Mouse (Mus musculus) bone marrow macrophage, adult 2 months (primary cell): ENCODE results near the gene Olfr1445. TPM values are rescaled to one million over a fixed set of nuclear protein-coding genes. Genes with fewer than 3 reads are reported as not detected.

Source experiments
- H3K27ac ChIP-seq: 2 replicates; pipeline ENCODE4 v1.5.1; 2012; ENCODE audit warnings: low read depth, low read length; ENCODE audit not compliant: insufficient read depth
- H3K4me1 ChIP-seq: 2 replicates; pipeline ENCODE4 v1.6.1; 2012; ENCODE audit warnings: low read length; ENCODE audit not compliant: control insufficient read depth, insufficient read depth
- H3K4me3 ChIP-seq: 2 replicates; pipeline ENCODE4 v1.5.1; 2012; ENCODE audit warnings: mild to moderate bottlenecking, low read length, moderate library complexity; ENCODE audit not compliant: insufficient read depth
- CTCF ChIP-seq: IDR thresholded peaks from 2 replicates; pipeline ENCODE4 v1.5.1; 2012; ENCODE audit warnings: low read depth, mild to moderate bottlenecking, low read length, moderate library complexity
- POLR2A ChIP-seq: IDR thresholded peaks from 2 replicates; pipeline ENCODE4 v1.6.1; 2012; ENCODE audit warnings: mild to moderate bottlenecking, low read depth, low read length, borderline replicate concordance
- polyA plus RNA-seq: library from polyadenylated mRNA; stranded (reverse); fragments of >200 nt; gene quantifications from 2 replicates; pipeline ENCODE4 v1.2.4, GENCODE M21; 2012; ENCODE audit not compliant: missing spikeins, insufficient read depth, insufficient read length

The Olfr1445 gene
- not detected in 2 replicates for polyA plus RNA-seq

DNA sequence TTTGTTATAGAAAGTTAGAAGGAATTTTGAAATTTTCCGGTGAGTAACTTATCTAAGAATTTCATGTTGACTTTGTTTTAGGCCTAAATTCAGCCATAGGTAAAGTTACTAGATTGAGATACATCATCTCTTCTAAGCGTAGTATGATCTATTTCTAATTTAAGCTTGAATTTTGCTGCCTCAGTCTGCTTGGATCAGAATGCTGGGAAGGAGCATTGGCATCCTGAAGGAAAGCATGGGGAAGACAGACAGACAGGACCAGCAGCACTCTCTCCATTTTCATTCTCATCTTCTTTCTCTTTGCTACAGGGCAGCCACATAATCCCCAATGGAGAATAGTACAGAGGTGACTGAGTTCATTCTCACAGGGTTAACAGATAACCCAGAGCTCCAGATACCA, at the start of gene Olfr1445:
Gene Olfr1445, plus strand, starts transcription at position 301 of the 400 bp plus-strand sequence.
- H3K4me3 ChIP-seq, result no peak within 1 kb of the TSS
- no peak for TF ChIP-seq CTCF
- no peak for TF ChIP-seq POLR2A
- no peaks in the 10 kb centered on the region for H3K4me1 ChIP-seq

DNA sequence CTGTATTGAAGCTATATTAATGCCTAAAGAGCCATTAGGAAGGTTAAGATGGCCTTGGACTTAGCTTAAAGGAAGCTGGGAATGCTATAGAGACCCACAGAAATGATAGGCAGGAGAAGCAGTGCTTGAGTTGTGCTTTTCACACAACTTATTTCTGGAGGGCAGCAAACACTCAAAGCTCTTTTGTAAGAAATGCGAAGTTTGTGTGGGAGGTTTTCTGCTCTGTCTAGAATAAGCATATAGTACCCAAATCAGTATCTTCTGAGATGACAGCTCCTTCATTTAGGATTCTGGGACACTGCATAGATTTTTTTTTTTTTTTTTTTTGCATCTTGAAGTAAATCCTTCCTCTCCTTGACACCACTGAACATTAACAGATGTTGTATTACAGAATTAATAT, 45.1 kb upstream of the Olfr1445 start:
- Histone ChIP-seq H3K4me1 (peaks cover 10% of the 10 kb centered on the region), H3K4me3 (no peak overlapping the region), H3K27ac (no peak overlapping the region)
- TF ChIP-seq CTCF (no peak), POLR2A (no peak)

More for the DNA sequence above, at the start of gene Olfr1445:
- no peak within 1 kb of the TSS for H3K27ac ChIP-seq

DNA sequence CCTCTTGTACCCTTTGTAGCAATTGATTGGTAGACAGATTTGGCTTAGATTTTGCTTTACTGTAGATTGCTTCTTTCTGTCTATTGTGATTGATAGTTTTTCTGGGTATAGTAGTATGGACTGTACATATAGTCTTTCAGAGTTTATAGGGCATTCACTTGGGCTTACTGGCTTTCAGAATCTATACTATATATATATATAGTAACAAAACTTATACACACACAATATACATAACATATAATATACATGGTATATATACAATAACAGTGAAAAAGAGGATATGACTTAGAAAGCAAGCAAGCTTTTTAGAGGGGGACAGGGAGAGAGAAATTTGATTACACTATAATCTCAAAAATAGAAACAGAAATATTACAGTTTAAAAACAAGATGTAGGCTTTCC, 37.3 kb upstream of the Olfr1445 start, which contains the start of gene Gm5244:
Gene Gm5244, plus strand, starts transcription at position 301 of the 400 bp plus-strand sequence.
- Histone ChIP-seq H3K4me3 (no peak within 1 kb of the TSS), H3K27ac (no peak within 1 kb of the TSS), H3K4me1 (no peaks in the 10 kb centered on the region)
- TF ChIP-seq CTCF (no peak), POLR2A (no peak)

DNA sequence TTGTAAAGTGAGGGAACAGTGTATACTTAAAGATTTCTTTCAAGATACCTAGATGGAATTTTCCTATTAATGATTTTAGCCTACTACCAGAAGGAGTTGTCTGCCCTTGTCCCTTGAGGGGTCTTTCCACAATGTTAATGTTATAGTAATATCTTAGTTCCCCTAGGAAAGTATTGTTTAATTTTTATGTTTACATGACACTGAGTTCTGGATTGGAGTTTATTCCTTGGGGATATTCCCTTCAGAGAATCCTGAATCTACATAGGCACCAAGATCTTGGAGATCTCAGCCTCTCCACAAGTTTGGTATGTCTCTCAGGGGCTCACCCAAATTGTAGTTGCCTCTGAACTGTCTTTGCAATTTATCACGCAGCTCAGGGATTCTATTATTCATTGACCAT, 26.7 kb upstream of the Olfr1445 start, which contains the start of gene Olfr1444:
Gene Olfr1444, plus strand, starts transcription at position 301 of the 400 bp plus-strand sequence.
- TF ChIP-seq POLR2A, result no peak
- no peak for TF ChIP-seq CTCF
- H3K4me3 ChIP-seq, result no peak within 1 kb of the TSS

DNA sequence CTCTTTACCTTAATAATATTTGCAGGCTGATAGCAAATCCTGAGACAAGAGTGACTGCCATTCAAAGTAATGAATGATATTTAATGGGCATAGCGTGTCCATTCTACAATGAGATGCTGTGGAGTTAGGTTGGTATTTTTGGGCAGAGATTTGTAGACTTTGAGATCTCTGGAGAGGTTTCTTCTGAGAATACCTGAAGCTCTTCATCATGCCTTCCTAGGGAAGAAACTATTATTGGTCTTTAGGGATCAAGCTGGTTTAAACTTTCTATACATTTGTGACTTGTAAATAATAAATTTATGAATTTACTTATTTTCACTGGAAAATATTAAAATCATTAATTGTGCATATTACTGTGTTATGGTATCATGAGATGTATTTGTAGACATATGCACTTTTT, 9.8 kb downstream of the Olfr1445 start, which contains the start of gene Olfr1446:
Gene Olfr1446, minus strand, starts transcription at position 101 of the 400 bp plus-strand sequence.
- TF ChIP-seq POLR2A (no peak), CTCF (no peak)
- H3K4me1 ChIP-seq, result no peaks in the 10 kb centered on the region
- H3K27ac ChIP-seq, result no peak within 1 kb of the TSS
- no peak within 1 kb of the TSS for H3K4me3 ChIP-seq

More for the DNA sequence above, 26.7 kb upstream of the Olfr1445 start, which contains the start of gene Olfr1444:
- no peaks in the 10 kb centered on the region for H3K4me1 ChIP-seq
- H3K27ac ChIP-seq, result no peak within 1 kb of the TSS

DNA sequence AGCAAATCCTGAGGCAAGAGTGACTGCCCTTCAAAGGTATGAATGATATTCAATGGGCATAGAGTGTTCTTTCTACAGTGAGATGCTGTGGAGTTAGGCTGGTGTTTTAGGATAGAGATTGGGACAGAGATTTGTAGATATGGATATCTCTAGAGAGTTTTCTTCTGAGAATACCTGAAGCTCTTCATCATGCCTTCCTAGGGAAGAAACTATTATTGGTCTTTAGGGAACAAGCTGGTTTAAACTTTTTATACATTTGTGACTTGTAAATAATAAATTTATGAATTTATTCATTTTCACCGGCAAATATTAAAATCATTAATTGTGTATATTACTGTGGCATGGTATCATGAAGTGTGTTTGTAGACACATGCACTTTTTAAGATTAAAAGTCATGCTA, 20.0 kb downstream of the Olfr1445 start, which contains the start of gene Olfr1447:
Gene Olfr1447, minus strand, starts transcription at position 101 of the 400 bp plus-strand sequence.
- TF ChIP-seq POLR2A (no peak), CTCF (no peak)
- Histone ChIP-seq H3K4me3 (no peak within 1 kb of the TSS), H3K4me1 (no peaks in the 10 kb centered on the region), H3K27ac (no peak within 1 kb of the TSS)

DNA sequence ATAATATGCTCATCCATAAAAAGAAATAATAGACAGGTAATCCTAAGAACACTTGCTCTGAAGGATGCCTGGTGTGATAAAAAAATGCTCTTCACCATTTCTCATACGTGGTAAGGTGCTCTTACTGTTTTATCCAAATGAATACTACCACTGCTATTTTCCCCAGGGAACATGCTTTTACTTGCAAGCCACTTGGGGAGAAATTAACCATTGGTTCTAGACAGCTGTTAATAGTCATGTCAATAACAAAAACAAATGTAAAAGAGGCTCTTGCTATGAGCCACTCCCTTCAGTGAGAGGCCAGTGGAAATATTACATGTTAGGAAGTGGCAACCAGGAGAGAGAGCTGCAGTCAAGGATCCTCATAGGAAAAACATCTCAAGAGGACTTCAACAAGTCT, 40.7 kb downstream of the Olfr1445 start, which contains the start of gene Olfr1448:
Gene Olfr1448, minus strand, starts transcription at position 101 of the 400 bp plus-strand sequence.
- TF ChIP-seq CTCF (no peak), POLR2A (no peak)
- Histone ChIP-seq H3K27ac (no peak within 1 kb of the TSS), H3K4me1 (peaks cover 2% of the 10 kb centered on the region; the same call in 1 of the 2 replicates), H3K4me3 (no peak within 1 kb of the TSS)

DNA sequence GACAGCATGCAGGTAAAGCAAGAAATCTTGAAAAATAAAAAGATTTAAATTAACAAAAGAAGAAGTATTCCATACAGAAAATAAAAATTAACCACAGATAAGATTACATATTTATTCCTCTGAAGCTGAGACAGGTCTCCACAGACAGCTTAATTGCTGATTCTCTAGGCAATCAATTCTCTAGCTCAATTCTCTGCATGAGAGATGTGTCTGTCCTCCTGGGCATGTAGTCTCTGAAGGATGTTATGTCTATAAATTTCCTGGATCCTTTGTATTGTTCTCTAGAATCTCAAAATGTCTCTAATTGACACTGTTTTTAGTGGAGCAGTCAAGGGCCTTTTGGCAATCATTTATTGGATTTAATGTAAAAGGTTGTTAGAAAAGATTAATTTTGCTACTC, 46.9 kb downstream of the Olfr1445 start, which contains the start of gene Olfr1449:
Gene Olfr1449, plus strand, starts transcription at position 301 of the 400 bp plus-strand sequence.
- peaks cover 7% of the 10 kb centered on the region for H3K4me1 ChIP-seq
- no peak within 1 kb of the TSS for H3K4me3 ChIP-seq
- peak within 1 kb of the TSS; percentile 47 for H3K27ac ChIP-seq
- TF ChIP-seq CTCF, result no peak
- no peak for TF ChIP-seq POLR2A

Other genes with a start within 250 kb of the Olfr1445 start
- not detected in 2 replicates for gene Olfr1442, start 213.4 kb upstream of the Olfr1445 start, polyA plus RNA-seq
- gene Olfr1443, start 205.7 kb upstream of the Olfr1445 start, polyA plus RNA-seq, result not detected in 2 replicates
- gene Keg1, start 188.1 kb upstream of the Olfr1445 start, polyA plus RNA-seq, result not detected in 2 replicates
- gene Cntf, start 118.2 kb upstream of the Olfr1445 start, polyA plus RNA-seq, result 1.3 and 2.0 TPM in 2 replicates
- 66.9 and 74.5 TPM in 2 replicates for gene Zfp91, start 87.7 kb upstream of the Olfr1445 start, polyA plus RNA-seq
- 150 TPM in 2 replicates for gene Lpxn, start 87.7 kb upstream of the Olfr1445 start, polyA plus RNA-seq
- not detected in 2 replicates for gene Gm5244, start 37.2 kb upstream of the Olfr1445 start, polyA plus RNA-seq
- 0.72 TPM in 1 of 2 replicates, not detected in the other for gene Olfr1444, start 26.6 kb upstream of the Olfr1445 start, polyA plus RNA-seq
- gene Olfr1446, start 9.7 kb downstream of the Olfr1445 start, polyA plus RNA-seq, result not detected in 2 replicates
- not detected in 2 replicates for gene Olfr1447, start 19.9 kb downstream of the Olfr1445 start, polyA plus RNA-seq
- not detected in 2 replicates for gene Olfr1448, start 40.6 kb downstream of the Olfr1445 start, polyA plus RNA-seq
- not detected in 2 replicates for gene Olfr1449, start 47.0 kb downstream of the Olfr1445 start, polyA plus RNA-seq
- not detected in 2 replicates for gene Olfr1450, start 66.4 kb downstream of the Olfr1445 start, polyA plus RNA-seq
- gene Olfr1451, start 111.2 kb downstream of the Olfr1445 start, polyA plus RNA-seq, result not detected in 2 replicates
- gene Olfr1453, start 144.5 kb downstream of the Olfr1445 start, polyA plus RNA-seq, result not detected in 2 replicates
- gene Olfr1454, start 176.8 kb downstream of the Olfr1445 start, polyA plus RNA-seq, result not detected in 2 replicates
- gene Olfr1457, start 214.0 kb downstream of the Olfr1445 start, polyA plus RNA-seq, result not detected in 2 replicates
- gene Olfr1458, start 222.9 kb downstream of the Olfr1445 start, polyA plus RNA-seq, result not detected in 2 replicates